Mouse (Mus musculus): ENCODE data around the gene Crtac1. TPM values are rescaled to one million over a fixed set of nuclear protein-coding genes. Genes with fewer than 3 reads are reported as not detected.

Gene Crtac1
- polyA plus RNA-seq, 1 experiment from 2014 or later: 0.44 TPM

DNA sequence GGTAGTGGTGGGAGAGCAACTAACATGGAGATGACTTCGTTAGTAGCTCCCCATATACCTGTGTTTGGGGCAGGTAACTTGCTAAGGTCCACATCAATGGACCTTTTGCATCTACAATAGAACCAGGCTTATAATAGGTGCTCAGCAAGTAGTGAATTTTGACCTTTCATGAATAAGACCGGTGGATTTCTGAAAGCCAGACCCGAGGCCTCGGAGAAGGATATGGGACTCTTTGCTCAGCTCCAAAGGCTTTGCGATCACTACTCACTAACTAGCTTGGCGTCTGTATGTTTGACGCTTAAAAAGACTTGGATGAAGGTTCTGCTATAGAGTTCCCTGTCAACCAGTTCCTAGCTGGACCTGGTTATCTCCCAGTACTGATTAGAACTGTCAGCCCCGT, 1.2 kb upstream of the Crtac1 start:
- Histone ChIP-seq H3K36me3 (ENCODE audit: insufficient read depth, low read length) (no peaks in the 10 kb centered on the region), H3K27ac (ENCODE audit: low read length) (no peak overlapping the region), H3K4me1 (ENCODE audit: insufficient read depth, low read depth, low read length) (peaks cover 3% of the 10 kb centered on the region; the same call in 1 of the 2 replicates), H3K4me2 (replicated peaks; ENCODE audit: low read depth, low read length) (no peak overlapping the region; the same call in 1 of the 2 replicates), H3K9ac (replicated peaks; ENCODE audit: low read depth) (no peak overlapping the region), H3K9me3 (ENCODE audit: low read length) (no peaks in the 10 kb centered on the region), H3K27me3 (replicated peaks; ENCODE audit: insufficient read depth, low read length) (peaks cover 41% of the 10 kb centered on the region), H3K4me3 (ENCODE audit: low read depth, low read length) (no peak overlapping the region)
- WGBS: 40% methylated on average over 8 of the region's 8 CpGs
- no peak for DNase-seq (ENCODE audit: low spot score)
- no peak for TF ChIP-seq CTCF (IDR thresholded peaks at IDR 0.05)
- no peak for TF ChIP-seq EP300 (IDR thresholded peaks at IDR 0.05)
- no peak for ATAC-seq

DNA sequence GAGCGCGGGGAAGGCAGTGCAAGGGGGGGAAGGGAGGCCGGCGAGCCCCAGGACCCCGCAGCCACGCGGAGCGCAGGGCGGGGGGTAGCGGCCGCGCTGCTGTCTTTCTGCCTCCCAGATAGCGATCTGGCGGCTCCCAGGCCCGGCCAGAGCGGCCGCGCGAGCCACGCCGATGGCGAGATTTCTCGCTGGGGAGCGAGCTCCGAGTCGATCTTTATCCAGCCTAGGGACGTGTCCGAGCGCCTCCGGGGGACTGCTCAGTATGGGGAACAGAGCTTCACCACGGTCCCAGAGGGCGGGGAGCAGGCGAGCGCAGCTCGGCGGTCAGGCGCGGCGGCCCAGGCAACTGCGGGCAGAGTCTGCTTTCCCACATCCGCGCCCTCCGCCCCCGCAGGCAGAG, 608 bp upstream of the Crtac1 start:
- Histone ChIP-seq H3K4me2 (replicated peaks; ENCODE audit: low read depth, low read length) (peak overlapping the region; percentile 78), H3K4me1 (ENCODE audit: insufficient read depth, low read depth, low read length) (peaks cover 3% of the 10 kb centered on the region; the same call in 1 of the 2 replicates), H3K4me3 (ENCODE audit: low read depth, low read length) (peak overlapping the region; percentile 49), H3K27ac (ENCODE audit: low read length) (no peak overlapping the region), H3K36me3 (ENCODE audit: insufficient read depth, low read length) (no peaks in the 10 kb centered on the region), H3K9ac (replicated peaks; ENCODE audit: low read depth) (no peak overlapping the region), H3K9me3 (ENCODE audit: low read length) (no peaks in the 10 kb centered on the region), H3K27me3 (replicated peaks; ENCODE audit: insufficient read depth, low read length) (peaks cover 41% of the 10 kb centered on the region)
- no peak for TF ChIP-seq EP300 (IDR thresholded peaks at IDR 0.05)
- TF ChIP-seq CTCF (IDR thresholded peaks at IDR 0.05): no peak
- ATAC-seq (peak; percentile 46), DNase-seq (ENCODE audit: low spot score) (peak; percentile 13)
- whole genome bisulfite sequencing: under 1% methylated on average over 33 of the region's 44 CpGs

DNA sequence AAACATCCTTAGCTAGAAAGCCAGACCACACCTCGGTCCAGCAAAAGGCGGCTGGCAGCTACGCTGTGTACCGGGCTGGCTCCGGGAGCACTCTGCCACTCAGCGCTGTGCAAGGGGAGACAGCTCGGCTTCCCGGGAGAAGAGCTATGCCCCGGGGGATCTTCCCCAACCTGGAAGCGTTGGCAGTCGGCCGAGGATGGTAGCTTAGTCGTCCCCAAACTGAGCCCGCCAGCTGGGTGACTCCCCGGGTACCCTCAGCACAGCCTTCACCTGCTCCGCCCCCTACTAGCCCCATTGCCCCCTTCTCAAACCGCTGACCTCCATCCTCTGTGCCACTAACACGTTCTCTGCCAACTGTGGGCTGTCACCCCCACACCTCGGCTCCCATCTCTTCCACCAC, 602 bp downstream of the Crtac1 start:
- 5% methylated on average over 18 of the region's 19 CpGs for WGBS
- TF ChIP-seq EP300 (IDR thresholded peaks at IDR 0.05) (no peak), CTCF (IDR thresholded peaks at IDR 0.05) (no peak)
- Histone ChIP-seq H3K9me3 (ENCODE audit: low read length) (no peaks in the 10 kb centered on the region), H3K4me1 (ENCODE audit: insufficient read depth, low read depth, low read length) (peaks cover 3% of the 10 kb centered on the region; the same call in 1 of the 2 replicates), H3K4me3 (ENCODE audit: low read depth, low read length) (peak overlapping the region; percentile 49; the same call in 1 of the 2 replicates), H3K4me2 (replicated peaks; ENCODE audit: low read depth, low read length) (peak overlapping the region; percentile 78), H3K9ac (replicated peaks; ENCODE audit: low read depth) (no peak overlapping the region), H3K27ac (ENCODE audit: low read length) (no peak overlapping the region), H3K36me3 (ENCODE audit: insufficient read depth, low read length) (no peaks in the 10 kb centered on the region), H3K27me3 (replicated peaks; ENCODE audit: insufficient read depth, low read length) (peaks cover 41% of the 10 kb centered on the region)
- ATAC-seq (0 out of 2 replicates have a peak, but pooled peaks have one; percentile 17), DNase-seq (ENCODE audit: low spot score) (no peak)

DNA sequence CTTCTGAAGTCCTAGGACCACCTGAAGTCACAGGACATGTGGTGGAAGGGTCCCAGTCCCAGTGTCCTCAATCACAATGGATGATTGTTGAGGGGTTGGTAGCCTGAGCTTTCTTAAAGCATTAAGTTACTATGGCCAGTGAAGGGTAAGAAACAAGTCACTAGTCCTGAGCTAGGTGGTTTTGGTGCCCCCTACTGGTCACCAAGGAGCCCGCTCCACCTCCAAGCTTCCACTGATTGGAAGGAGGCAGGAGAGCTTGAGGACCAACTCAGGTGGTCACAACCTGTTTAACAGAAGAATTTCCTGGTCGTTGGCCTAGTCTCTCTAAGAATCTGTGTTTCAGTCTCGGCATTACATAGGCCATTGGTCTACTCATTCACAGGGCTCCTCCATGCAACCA, 2.2 kb downstream of the Crtac1 start:
- no peaks in the 10 kb centered on the region for H3K9me3 ChIP-seq (ENCODE audit: low read length)
- H3K36me3 ChIP-seq (ENCODE audit: insufficient read depth, low read length): no peaks in the 10 kb centered on the region
- peaks cover 3% of the 10 kb centered on the region; the same call in 1 of the 2 replicates for H3K4me1 ChIP-seq (ENCODE audit: insufficient read depth, low read depth, low read length)
- no peak overlapping the region for H3K9ac ChIP-seq (replicated peaks; ENCODE audit: low read depth)
- ATAC-seq (no peak), DNase-seq (ENCODE audit: low spot score) (peak; percentile 31)
- peak; percentile 65 for TF ChIP-seq CTCF (IDR thresholded peaks at IDR 0.05)
- no peak for TF ChIP-seq EP300 (IDR thresholded peaks at IDR 0.05)
- no peak overlapping the region for H3K27ac ChIP-seq (ENCODE audit: low read length)
- H3K27me3 ChIP-seq (replicated peaks; ENCODE audit: insufficient read depth, low read length): peaks cover 41% of the 10 kb centered on the region
- no peak overlapping the region for H3K4me2 ChIP-seq (replicated peaks; ENCODE audit: low read depth, low read length)
- WGBS: 7% methylated on average over 3 of the region's 3 CpGs
- H3K4me3 ChIP-seq (ENCODE audit: low read depth, low read length): no peak overlapping the region

DNA sequence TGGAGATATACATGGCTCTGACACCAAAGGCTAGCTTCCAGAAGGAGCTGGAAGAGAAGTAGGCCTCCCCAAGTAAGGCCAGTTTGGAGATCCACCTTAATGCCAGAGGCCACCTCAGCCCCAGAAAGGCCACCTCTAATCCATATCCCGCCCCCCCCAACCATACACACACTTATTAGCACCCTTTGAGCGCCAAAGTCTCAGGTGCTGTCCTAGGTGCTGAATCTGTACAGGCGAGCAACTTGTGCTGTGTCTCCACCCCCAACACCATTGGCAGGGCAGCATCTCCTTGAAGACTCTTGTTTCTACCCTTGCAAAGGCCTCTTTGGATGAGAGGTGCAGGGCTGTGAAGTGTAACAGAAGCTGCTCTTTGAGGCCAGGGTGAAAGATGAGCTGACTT, 6.4 kb downstream of the Crtac1 start:
- 4% methylated on average over 3 of the region's 3 CpGs for WGBS
- no peak for ATAC-seq
- Histone ChIP-seq H3K27me3 (replicated peaks; ENCODE audit: insufficient read depth, low read length) (peaks cover 4% of the 10 kb centered on the region; the same call in 1 of the 2 replicates), H3K9me3 (ENCODE audit: low read length) (no peaks in the 10 kb centered on the region), H3K36me3 (ENCODE audit: insufficient read depth, low read length) (no peaks in the 10 kb centered on the region), H3K4me2 (replicated peaks; ENCODE audit: low read depth, low read length) (no peak overlapping the region), H3K4me1 (ENCODE audit: insufficient read depth, low read depth, low read length) (no peaks in the 10 kb centered on the region), H3K4me3 (ENCODE audit: low read depth, low read length) (no peak overlapping the region), H3K9ac (replicated peaks; ENCODE audit: low read depth) (no peak overlapping the region), H3K27ac (ENCODE audit: low read length) (no peak overlapping the region)
- TF ChIP-seq CTCF (IDR thresholded peaks at IDR 0.05) (no peak), EP300 (IDR thresholded peaks at IDR 0.05) (no peak)
- DNase-seq (ENCODE audit: low spot score): peak; percentile 26

DNA sequence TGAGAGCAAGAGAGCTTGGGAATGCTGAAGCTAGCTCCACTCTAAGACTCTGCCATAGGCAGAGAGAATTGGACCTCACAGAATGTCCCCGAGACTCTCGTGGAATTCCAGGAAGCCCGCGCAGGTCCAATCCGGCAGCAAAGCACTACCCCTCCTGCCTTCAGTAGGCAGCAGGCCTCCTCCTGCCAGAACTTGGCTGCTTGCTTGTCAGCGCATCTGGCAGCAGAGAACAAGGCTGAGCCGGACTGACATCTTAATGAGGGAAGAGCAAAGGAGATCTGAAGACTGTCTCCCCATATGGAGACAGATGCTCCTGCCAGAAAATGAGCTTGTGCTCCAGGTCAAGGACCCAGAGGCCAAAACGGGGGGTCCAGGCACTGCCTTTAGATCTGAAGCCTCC, 16.5 kb downstream of the Crtac1 start:
- Histone ChIP-seq H3K36me3 (ENCODE audit: insufficient read depth, low read length) (no peaks in the 10 kb centered on the region), H3K27ac (ENCODE audit: low read length) (no peak overlapping the region), H3K4me2 (replicated peaks; ENCODE audit: low read depth, low read length) (no peak overlapping the region), H3K4me1 (ENCODE audit: insufficient read depth, low read depth, low read length) (no peaks in the 10 kb centered on the region), H3K4me3 (ENCODE audit: low read depth, low read length) (no peak overlapping the region), H3K9ac (replicated peaks; ENCODE audit: low read depth) (no peak overlapping the region), H3K27me3 (replicated peaks; ENCODE audit: insufficient read depth, low read length) (no peaks in the 10 kb centered on the region), H3K9me3 (ENCODE audit: low read length) (no peaks in the 10 kb centered on the region)
- WGBS: 79% methylated on average over 8 of the region's 8 CpGs
- no peak for ATAC-seq
- no peak for DNase-seq (ENCODE audit: low spot score)
- TF ChIP-seq CTCF (IDR thresholded peaks at IDR 0.05) (no peak), EP300 (IDR thresholded peaks at IDR 0.05) (no peak)

DNA sequence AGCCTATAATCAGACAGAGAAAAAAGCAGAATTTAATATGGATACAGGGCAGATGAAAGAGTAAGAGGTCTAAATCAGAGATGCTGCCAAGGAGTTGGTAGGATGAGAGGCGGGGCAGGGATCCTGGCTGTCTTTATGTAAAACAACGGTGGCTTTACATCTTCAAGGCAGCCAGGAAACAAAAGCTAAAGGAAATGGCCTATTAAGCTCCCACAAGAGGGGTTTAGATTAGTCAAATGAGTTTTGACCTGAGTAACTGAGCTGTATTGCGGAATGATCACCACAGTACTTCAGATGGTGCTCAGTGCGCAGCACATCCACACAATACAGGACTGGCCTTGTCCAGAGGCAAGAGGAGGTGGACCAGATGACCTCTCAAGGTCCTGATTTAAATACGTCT, 21.7 kb downstream of the Crtac1 start:
- ATAC-seq (no peak), DNase-seq (ENCODE audit: low spot score) (no peak)
- no peaks in the 10 kb centered on the region for H3K9me3 ChIP-seq (ENCODE audit: low read length)
- H3K9ac ChIP-seq (replicated peaks; ENCODE audit: low read depth): no peak overlapping the region
- no peaks in the 10 kb centered on the region for H3K4me1 ChIP-seq (ENCODE audit: insufficient read depth, low read depth, low read length)
- H3K36me3 ChIP-seq (ENCODE audit: insufficient read depth, low read length): no peaks in the 10 kb centered on the region
- H3K4me3 ChIP-seq (ENCODE audit: low read depth, low read length): no peak overlapping the region
- H3K27ac ChIP-seq (ENCODE audit: low read length): no peak overlapping the region
- no peak overlapping the region for H3K4me2 ChIP-seq (replicated peaks; ENCODE audit: low read depth, low read length)
- TF ChIP-seq CTCF (IDR thresholded peaks at IDR 0.05) (no peak), EP300 (IDR thresholded peaks at IDR 0.05) (no peak)
- H3K27me3 ChIP-seq (replicated peaks; ENCODE audit: insufficient read depth, low read length): no peaks in the 10 kb centered on the region; the same call in 1 of the 2 replicates
- WGBS: 44% methylated on average over 5 of the region's 5 CpGs
